Mouse (Mus musculus): ENCODE data around the gene Hist1h2af. TPM values are rescaled to one million over a fixed set of nuclear protein-coding genes. Genes with fewer than 3 reads are reported as not detected.
"Not testable (repeated sequence)": the region's sequence is repeated elsewhere in the genome, so short reads cannot be mapped to it uniquely, and the experiment has no call there.

Hist1h2af gene
- total RNA-seq, 2 experiments from 2014 or later, result 3.0 TPM; not detected in 1

- DNase-seq (ENCODE audit: low spot score in 2 of 2), result peak; percentile 64 to 87
Measured at GRCm38 (mm10) chr13:23575271-23575851, 41.7 kb downstream of the Hist1h2af start, which contains the start of gene Hist1h3d. Gene Hist1h3d, plus strand, starts transcription at chr13:23575763.

GRCm38 (mm10) chr13:23575864-23576313 lies 42.2 kb downstream of the Hist1h2af start:
- not testable (repeated sequence) for DNase-seq (ENCODE audit: low spot score in 2 of 2)

DNA sequence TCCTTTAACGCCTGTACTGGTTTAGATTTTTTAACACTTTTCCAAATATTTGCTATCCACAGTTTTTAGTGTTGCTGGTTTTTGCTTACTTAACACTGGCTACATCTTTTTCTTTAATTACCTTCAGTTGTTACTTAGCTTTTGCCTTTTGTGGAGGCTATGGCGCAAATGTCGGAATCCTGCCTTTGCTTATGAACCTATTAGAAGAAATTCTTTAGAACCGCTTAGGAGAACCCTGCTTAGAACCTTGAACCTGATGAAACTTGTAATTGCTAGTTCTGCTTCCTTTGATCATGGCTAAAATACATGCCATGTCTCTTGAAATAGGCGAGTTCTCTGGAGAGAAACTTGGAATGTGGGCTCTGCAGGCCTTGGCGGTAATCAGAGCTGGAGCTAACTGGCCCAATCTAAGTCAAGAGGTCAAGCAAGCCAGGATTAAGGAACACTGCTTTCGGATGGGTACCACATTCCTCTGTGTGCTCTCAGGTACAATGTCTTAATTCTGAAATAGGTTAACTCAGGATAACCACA lies 42.7 kb downstream of the Hist1h2af start:
- DNase-seq (ENCODE audit: low spot score in 2 of 2), result no peak

- DNase-seq (ENCODE audit: low spot score in 2 of 2), result no peak
Measured at GRCm38 (mm10) chr13:23576906-23577639, 43.4 kb downstream of the Hist1h2af start.

GRCm38 (mm10) chr13:23577835-23578234 lies 44.1 kb downstream of the Hist1h2af start:
- DNase-seq (ENCODE audit: low spot score in 2 of 2), result no peak

DNA sequence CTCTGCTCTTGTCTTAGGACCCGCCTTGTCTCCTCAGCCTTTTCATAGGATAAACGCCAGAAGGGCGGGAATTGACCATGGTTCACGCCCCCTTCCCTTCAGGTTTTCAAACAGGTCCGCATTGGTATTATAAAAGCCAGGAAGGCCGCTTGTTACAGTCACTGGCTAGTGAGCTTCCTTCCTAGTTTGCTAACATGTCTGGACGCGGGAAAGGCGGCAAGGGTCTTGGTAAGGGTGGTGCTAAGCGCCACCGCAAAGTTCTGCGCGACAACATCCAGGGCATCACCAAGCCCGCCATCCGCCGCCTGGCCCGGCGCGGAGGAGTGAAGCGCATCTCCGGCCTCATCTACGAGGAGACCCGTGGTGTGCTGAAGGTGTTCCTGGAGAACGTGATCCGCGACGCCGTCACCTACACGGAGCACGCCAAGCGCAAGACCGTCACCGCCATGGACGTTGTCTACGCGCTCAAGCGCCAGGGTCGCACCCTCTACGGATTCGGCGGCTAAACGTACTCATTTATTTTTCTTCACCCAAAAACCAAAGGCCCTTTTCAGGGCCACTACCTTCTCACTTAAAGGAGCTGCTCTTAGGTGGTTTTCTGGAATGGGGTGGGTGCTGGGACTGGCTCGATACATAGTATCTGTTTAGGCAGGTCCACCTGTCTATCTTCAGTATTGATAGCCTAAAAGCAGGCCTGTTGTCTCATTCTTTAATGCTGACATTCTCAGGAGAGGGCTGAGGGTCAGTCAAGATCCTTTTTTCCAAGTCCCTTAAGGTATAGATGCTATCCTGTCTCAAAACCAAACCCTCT lies 47.9 kb downstream of the Hist1h2af start, which contains the start of gene Hist1h4d:
Gene Hist1h4d, plus strand, starts transcription at position 191 of the 811 bp plus-strand sequence.
- DNase-seq (ENCODE audit: low spot score in 2 of 2), result peak; percentile 98 to 99

GRCm38 (mm10) chr13:23582219-23583056 lies 48.7 kb downstream of the Hist1h2af start:
- no peak for DNase-seq (ENCODE audit: low spot score in 2 of 2)

DNA sequence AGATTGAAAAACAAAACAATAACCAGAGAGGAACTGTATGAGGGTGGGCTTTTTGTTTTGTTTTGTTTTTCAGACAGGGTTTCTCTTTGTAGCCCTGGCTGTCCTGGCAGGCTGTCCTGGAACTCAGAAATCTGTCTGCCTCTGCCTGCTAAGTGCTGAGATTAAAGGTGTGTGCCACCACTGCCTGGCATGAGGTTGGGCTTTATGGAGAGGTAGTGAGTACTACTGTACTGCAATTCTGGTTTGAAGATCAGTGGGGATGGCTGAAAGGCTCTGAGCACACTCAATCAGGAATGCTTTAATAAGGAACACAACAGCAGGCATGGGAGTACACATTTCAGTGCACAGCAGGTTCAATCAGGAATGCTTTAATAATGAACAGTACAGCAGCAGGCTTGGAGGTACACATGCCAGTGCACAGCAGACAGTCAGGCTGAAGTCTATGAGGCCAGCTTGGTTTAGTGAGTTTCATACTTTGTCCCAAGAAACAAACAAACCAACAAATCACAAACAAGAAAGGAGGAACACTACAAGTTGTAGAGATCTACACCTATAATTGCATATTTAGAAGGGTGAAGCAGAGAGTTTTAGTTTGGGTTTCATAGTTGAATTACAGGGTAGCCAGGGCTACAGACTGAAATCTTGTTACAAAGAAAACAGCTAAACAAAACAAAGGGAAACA lies 49.8 kb downstream of the Hist1h2af start:
- no peak for DNase-seq (ENCODE audit: low spot score in 2 of 2)

Small RNA genes lying within 50 kb of the gene (microRNA-seq; reads per million reads assigned to microRNA genes)
- gene Gm44297, result 0 reads per million in 2 experiments
- gene Gm44359, result 0 reads per million in 2 experiments
- gene Gm44394, result 0 reads per million in 2 experiments
- gene n-TStga1, result 0.59 to 0.99 reads per million in 2 experiments

Other genes with a start within 250 kb of the Hist1h2af start
- 10 to 100 TPM; 30.8 to 31.6 TPM for gene Zfp322a, start 164.7 kb upstream of the Hist1h2af start, total RNA-seq (2021)
- 1 to 10 TPM; 8.8 to 9.5 TPM for gene Abt1, start 110.0 kb upstream of the Hist1h2af start, total RNA-seq (2021)
- gene Btn1a1, start 68.0 kb upstream of the Hist1h2af start, total RNA-seq (2021), result not detected
- 1 to 10 TPM in 1 of 2 experiments, under 1 TPM in 1; 0.91 to 1.4 TPM for gene Btn2a2, start 45.0 kb upstream of the Hist1h2af start, total RNA-seq (2021)
- gene Hist1h4h, start 2.9 kb upstream of the Hist1h2af start, total RNA-seq (2021), result 100 to 1,000 TPM; 331 to 357 TPM
- gene Hist1h3g, start 1.5 kb downstream of the Hist1h2af start, total RNA-seq (2021), result 1 to 10 TPM; 2.1 to 4.9 TPM
- under 1 TPM; 0.43 to 0.54 TPM for gene Hist1h2bh, start 9.5 kb downstream of the Hist1h2af start, total RNA-seq (2021)
- 10 to 100 TPM; 15.1 to 16.5 TPM for gene Hist1h3f, start 10.1 kb downstream of the Hist1h2af start, total RNA-seq (2021)
- gene Hist1h4f, start 17.7 kb downstream of the Hist1h2af start, total RNA-seq (2021), result 100 to 1,000 TPM; 135 to 161 TPM
- 1 to 10 TPM; 3.1 to 4.0 TPM for gene Hist1h1d, start 19.4 kb downstream of the Hist1h2af start, total RNA-seq (2021)
- gene Hist1h3e, start 28.5 kb downstream of the Hist1h2af start, total RNA-seq (2021), result 10 to 100 TPM; 39.8 to 44.6 TPM
- gene Hist1h2ae, start 37.3 kb downstream of the Hist1h2af start, total RNA-seq (2021), result 1 to 10 TPM; 3.9 to 8.2 TPM
- 10 to 100 TPM; 58.3 to 66.2 TPM for gene Hist1h2bg, start 37.5 kb downstream of the Hist1h2af start, total RNA-seq (2021)
- gene Hist1h2bf, start 40.3 kb downstream of the Hist1h2af start, total RNA-seq (2021), result 10 to 100 TPM; 24.1 to 24.2 TPM
- gene Hist1h2ad, start 40.5 kb downstream of the Hist1h2af start, total RNA-seq (2021), result 1 to 10 TPM; 3.8 to 7.1 TPM
- 10 to 100 TPM; 11.8 to 13.6 TPM for gene Hist1h3d, start 41.9 kb downstream of the Hist1h2af start, total RNA-seq (2021)
- gene Hist1h4d, start 47.7 kb downstream of the Hist1h2af start, total RNA-seq (2021), result 100 to 1,000 TPM; 152 to 153 TPM
- gene Hist1h2be, start 87.2 kb downstream of the Hist1h2af start, total RNA-seq (2021), result 10 to 100 TPM; 10.2 to 11.3 TPM
- gene Hist1h1e, start 88.7 kb downstream of the Hist1h2af start, total RNA-seq (2021), result 10 to 100 TPM; 41.8 to 45.0 TPM
- gene Hist1h2ac, start 150.0 kb downstream of the Hist1h2af start, total RNA-seq (2021), result 1 to 10 TPM; 2.3 to 3.4 TPM
- 10 to 100 TPM; 53.5 to 63.1 TPM for gene Hist1h2bc, start 150.3 kb downstream of the Hist1h2af start, total RNA-seq (2021)
- gene Hist1h1t, start 161.9 kb downstream of the Hist1h2af start, total RNA-seq (2021), result not detected
- gene Hist1h4c, start 164.5 kb downstream of the Hist1h2af start, total RNA-seq (2021), result 100 to 1,000 TPM; 104 to 112 TPM
- gene Hfe, start 176.9 kb downstream of the Hist1h2af start, total RNA-seq (2021), result 1 to 10 TPM; 4.1 to 4.2 TPM
- gene Hist1h1c, start 204.9 kb downstream of the Hist1h2af start, total RNA-seq (2021), result 10 to 100 TPM; 47.0 to 47.3 TPM
- under 1 TPM; 0.62 to 0.63 TPM for gene Hist1h3c, start 211.7 kb downstream of the Hist1h2af start, total RNA-seq (2021)
- gene Hist1h2bb, start 212.8 kb downstream of the Hist1h2af start, total RNA-seq (2021), result 10 to 100 TPM; 15.7 to 19.5 TPM
- gene Hist1h2ab, start 217.2 kb downstream of the Hist1h2af start, total RNA-seq (2021), result 10 to 100 TPM; 28.1 to 35.2 TPM
- gene Hist1h3b, start 218.4 kb downstream of the Hist1h2af start, total RNA-seq (2021), result 1 to 10 TPM; 7.6 to 9.4 TPM
- gene Hist1h4b, start 223.1 kb downstream of the Hist1h2af start, total RNA-seq (2021), result 10 to 100 TPM; 73.0 to 74.7 TPM
- gene Hist1h4a, start 227.3 kb downstream of the Hist1h2af start, total RNA-seq (2021), result 10 to 100 TPM; 42.9 to 49.4 TPM
- 10 to 100 TPM; 27.5 to 33.9 TPM for gene Hist1h3a, start 228.5 kb downstream of the Hist1h2af start, total RNA-seq (2021)
- gene Hist1h1a, start 229.8 kb downstream of the Hist1h2af start, total RNA-seq (2021), result 10 to 100 TPM; 15.7 to 16.5 TPM
- gene Trim38, start 236.0 kb downstream of the Hist1h2af start, total RNA-seq (2021), result not detected

Data from layer of hippocampus, adult 18-20 months (tissue).